Mouse (Mus musculus): Measurements from ENCODE around the gene Hps6. TPM values are rescaled to one million over a fixed set of nuclear protein-coding genes. Genes with fewer than 3 reads are reported as not detected.

Gene Hps6
- total RNA-seq, 1 experiment from 2014 or later = 4.6 TPM

GRCm38 (mm10) chr19:46024959-46025358 is 21.7 kb downstream of the Hps6 start:
- ATAC-seq (replicated peaks in 1 of 2; ENCODE audit: insufficient read depth in 1 of 2, low FRiP score in 2 of 2, low TSS enrichment in 1 of 2, low read depth in 1 of 2, poor library complexity in 2 of 2, severe bottlenecking in 2 of 2) = no peak

GRCm38 (mm10) chr19:46026567-46026966 is 23.3 kb downstream of the Hps6 start:
- ATAC-seq (replicated peaks in 1 of 2; ENCODE audit: insufficient read depth in 1 of 2, low FRiP score in 2 of 2, low TSS enrichment in 1 of 2, low read depth in 1 of 2, poor library complexity in 2 of 2, severe bottlenecking in 2 of 2) = peak in 1 of 2 experiments; percentile 27; a peak in 1 of 4 replicates

GRCm38 (mm10) chr19:46028747-46029320 is 25.5 kb downstream of the Hps6 start:
- ATAC-seq (replicated peaks in 1 of 2; ENCODE audit: insufficient read depth in 1 of 2, low FRiP score in 2 of 2, low TSS enrichment in 1 of 2, low read depth in 1 of 2, poor library complexity in 2 of 2, severe bottlenecking in 2 of 2) = no peak

- ATAC-seq (replicated peaks in 1 of 2; ENCODE audit: insufficient read depth in 1 of 2, low FRiP score in 2 of 2, low TSS enrichment in 1 of 2, low read depth in 1 of 2, poor library complexity in 2 of 2, severe bottlenecking in 2 of 2) = no peak
Observed at GRCm38 (mm10) chr19:46029652-46030051, 26.3 kb downstream of the Hps6 start.

GRCm38 (mm10) chr19:46030196-46030983 is 27.1 kb downstream of the Hps6 start:
- ATAC-seq (replicated peaks in 1 of 2; ENCODE audit: insufficient read depth in 1 of 2, low FRiP score in 2 of 2, low TSS enrichment in 1 of 2, low read depth in 1 of 2, poor library complexity in 2 of 2, severe bottlenecking in 2 of 2) = no peak

- ATAC-seq (replicated peaks in 1 of 2; ENCODE audit: insufficient read depth in 1 of 2, low FRiP score in 2 of 2, low TSS enrichment in 1 of 2, low read depth in 1 of 2, poor library complexity in 2 of 2, severe bottlenecking in 2 of 2) = no peak
Observed at GRCm38 (mm10) chr19:46031689-46032432, 28.6 kb downstream of the Hps6 start.

GRCm38 (mm10) chr19:46032731-46033510 is 29.6 kb downstream of the Hps6 start:
- ATAC-seq (replicated peaks in 1 of 2; ENCODE audit: insufficient read depth in 1 of 2, low FRiP score in 2 of 2, low TSS enrichment in 1 of 2, low read depth in 1 of 2, poor library complexity in 2 of 2, severe bottlenecking in 2 of 2) = no peak

GRCm38 (mm10) chr19:46033911-46034310 is 30.6 kb downstream of the Hps6 start:
- no peak for ATAC-seq (replicated peaks in 1 of 2; ENCODE audit: insufficient read depth in 1 of 2, low FRiP score in 2 of 2, low TSS enrichment in 1 of 2, low read depth in 1 of 2, poor library complexity in 2 of 2, severe bottlenecking in 2 of 2)

GRCm38 (mm10) chr19:46035971-46036370 is 32.7 kb downstream of the Hps6 start:
- no peak for ATAC-seq (replicated peaks in 1 of 2; ENCODE audit: insufficient read depth in 1 of 2, low FRiP score in 2 of 2, low TSS enrichment in 1 of 2, low read depth in 1 of 2, poor library complexity in 2 of 2, severe bottlenecking in 2 of 2)

GRCm38 (mm10) chr19:46036477-46037242 is 33.4 kb downstream of the Hps6 start:
- no peak for ATAC-seq (replicated peaks in 1 of 2; ENCODE audit: insufficient read depth in 1 of 2, low FRiP score in 2 of 2, low TSS enrichment in 1 of 2, low read depth in 1 of 2, poor library complexity in 2 of 2, severe bottlenecking in 2 of 2)

- ATAC-seq (replicated peaks in 1 of 2; ENCODE audit: insufficient read depth in 1 of 2, low FRiP score in 2 of 2, low TSS enrichment in 1 of 2, low read depth in 1 of 2, poor library complexity in 2 of 2, severe bottlenecking in 2 of 2) = no peak
Observed at GRCm38 (mm10) chr19:46037243-46037924, 34.1 kb downstream of the Hps6 start.

- ATAC-seq (replicated peaks in 1 of 2; ENCODE audit: insufficient read depth in 1 of 2, low FRiP score in 2 of 2, low TSS enrichment in 1 of 2, low read depth in 1 of 2, poor library complexity in 2 of 2, severe bottlenecking in 2 of 2) = no peak
Observed at GRCm38 (mm10) chr19:46037925-46038850, 34.9 kb downstream of the Hps6 start.

- ATAC-seq (replicated peaks in 1 of 2; ENCODE audit: insufficient read depth in 1 of 2, low FRiP score in 2 of 2, low TSS enrichment in 1 of 2, low read depth in 1 of 2, poor library complexity in 2 of 2, severe bottlenecking in 2 of 2) = no peak
Observed at GRCm38 (mm10) chr19:46038851-46039260, 35.5 kb downstream of the Hps6 start.

GRCm38 (mm10) chr19:46039478-46039877 is 36.2 kb downstream of the Hps6 start:
- peak; percentile 77 to 88 for ATAC-seq (replicated peaks in 1 of 2; ENCODE audit: insufficient read depth in 1 of 2, low FRiP score in 2 of 2, low TSS enrichment in 1 of 2, low read depth in 1 of 2, poor library complexity in 2 of 2, severe bottlenecking in 2 of 2)

GRCm38 (mm10) chr19:46040149-46040902 is 37.0 kb downstream of the Hps6 start:
- ATAC-seq (replicated peaks in 1 of 2; ENCODE audit: insufficient read depth in 1 of 2, low FRiP score in 2 of 2, low TSS enrichment in 1 of 2, low read depth in 1 of 2, poor library complexity in 2 of 2, severe bottlenecking in 2 of 2) = no peak

All from hematopoietic stem cell, adult 5-6 weeks (primary cell).